Mouse (Mus musculus) neutrophil, adult 5-6 weeks (primary cell): ENCODE results near the gene Olfr1411. TPM values are rescaled to one million over a fixed set of nuclear protein-coding genes. Genes with fewer than 3 reads are reported as not detected.

Source experiments
- ATAC-seq: fragments of 151-379, 151-347 bp; 2 replicates; pipeline ENCODE4 v1.8.0; 2017; ENCODE audit warnings: mild to moderate bottlenecking, moderate TSS enrichment; ENCODE audit not compliant: insufficient number of reproducible peaks, poor library complexity, low FRiP score, severe bottlenecking; ENCODE audit errors: extremely low read depth
- total RNA-seq: library from RNA; stranded (forward); fragments of 200-1000 nt; gene quantifications from 2 replicates; pipeline ENCODE4 v1.2.3, GENCODE M21; 2017

Gene Olfr1411
- not detected in 2 replicates for total RNA-seq

DNA sequence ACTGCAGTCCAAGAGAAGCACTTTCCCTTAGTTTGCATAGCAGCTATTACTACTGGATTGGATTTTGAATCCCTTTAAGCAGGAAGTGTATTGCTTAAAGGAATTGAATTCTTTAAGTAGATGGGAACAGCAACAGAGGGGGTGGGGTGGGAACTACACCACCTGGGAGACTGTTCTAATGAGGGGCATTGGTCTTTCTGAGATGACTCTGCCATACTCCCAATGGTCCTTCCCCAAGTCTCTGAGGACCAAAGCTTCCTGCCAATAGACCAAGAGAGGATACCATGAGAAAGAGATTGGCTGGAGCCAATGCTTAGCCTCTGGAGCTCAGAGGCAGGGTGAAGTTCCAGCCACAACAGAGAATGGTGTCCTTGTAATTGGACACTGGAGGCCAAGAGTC lies at the start of gene Olfr1411:
Gene Olfr1411, plus strand, starts transcription at position 301 of the 400 bp plus-strand sequence.
- no peak for ATAC-seq

DNA sequence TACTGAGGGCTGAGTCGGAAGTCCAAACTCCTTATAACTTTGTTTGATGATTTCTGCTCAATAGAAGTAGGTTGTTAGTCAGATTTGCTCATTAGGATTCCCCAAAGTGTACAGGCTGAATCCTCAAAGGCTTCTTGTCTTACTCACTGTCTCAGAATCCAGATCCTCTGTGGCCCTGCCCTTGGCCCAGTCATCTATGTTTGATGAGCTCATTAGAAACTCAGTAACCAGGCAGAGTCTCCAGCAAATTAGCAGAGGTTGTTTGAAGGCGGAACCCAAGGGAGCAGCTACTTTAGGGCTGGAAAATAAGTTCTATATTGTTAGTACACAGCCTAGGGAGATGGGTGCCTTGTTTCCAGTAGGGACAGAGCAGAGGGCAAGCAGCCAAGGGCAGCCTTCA lies 48.3 kb upstream of the Olfr1411 start:
- ATAC-seq, result no peak

DNA sequence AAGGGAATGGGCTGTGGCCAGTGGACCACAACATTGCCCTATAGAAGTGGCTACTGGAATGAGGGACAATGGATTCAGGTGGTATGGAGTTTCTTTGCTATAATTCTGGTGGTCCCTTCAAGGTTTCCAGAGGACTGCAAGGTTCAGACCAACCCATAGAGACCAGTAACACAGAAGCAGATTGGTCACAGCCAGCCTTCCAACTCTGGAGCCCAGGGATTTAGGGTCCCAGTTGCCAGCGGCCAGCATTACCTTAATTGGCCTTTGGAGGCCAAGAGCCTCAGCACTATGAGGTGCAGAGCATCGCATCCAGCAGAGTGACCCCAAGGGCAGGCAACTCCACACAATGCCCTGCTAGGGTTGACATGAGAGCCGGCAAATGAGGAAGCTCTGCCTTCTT lies 23.2 kb upstream of the Olfr1411 start, which contains the start of gene Olfr1413:
Gene Olfr1413, plus strand, starts transcription at position 301 of the 400 bp plus-strand sequence.
- ATAC-seq, result no peak

DNA sequence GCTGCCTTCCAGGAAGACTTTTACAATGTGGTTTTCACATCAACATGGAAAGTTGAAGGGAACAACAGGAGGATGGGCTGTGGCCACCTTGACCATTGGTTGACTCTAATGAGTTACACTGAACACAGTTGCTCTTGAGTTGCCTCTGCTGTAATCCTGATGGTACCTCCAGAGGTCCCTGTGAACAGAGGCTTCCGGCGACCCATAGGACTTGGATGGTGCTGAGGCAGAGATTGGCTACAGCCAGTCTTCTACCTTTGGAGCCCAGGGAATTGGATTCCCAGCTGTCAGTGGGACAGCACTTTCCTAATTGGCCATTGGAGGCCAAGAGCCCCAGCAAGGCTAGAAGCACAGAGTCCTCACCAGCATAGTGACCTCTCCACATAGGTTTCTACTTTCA lies 8.7 kb upstream of the Olfr1411 start, which contains the start of gene Olfr1412:
Gene Olfr1412, plus strand, starts transcription at position 301 of the 400 bp plus-strand sequence.
- ATAC-seq, result no peak

DNA sequence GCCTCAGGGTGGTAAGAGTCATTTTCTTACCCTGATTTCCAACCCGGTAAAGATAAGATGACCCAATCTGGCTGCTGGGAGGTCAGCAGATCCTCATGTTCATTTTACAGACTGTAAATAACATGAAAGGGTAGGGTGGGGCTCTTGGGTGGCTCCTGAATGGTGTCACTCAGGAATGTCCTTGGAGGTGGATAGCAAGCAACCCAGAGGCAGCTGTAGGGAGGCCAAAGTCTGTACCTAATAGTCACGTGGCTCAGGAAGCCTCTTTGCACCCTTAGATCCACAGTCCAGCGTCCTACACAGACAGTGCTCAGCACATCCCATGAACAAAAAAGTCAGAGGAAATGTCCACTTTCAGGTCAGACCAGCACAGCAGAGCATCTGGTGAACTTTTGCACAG lies 1.8 kb downstream of the Olfr1411 start:
- ATAC-seq, result no peak

DNA sequence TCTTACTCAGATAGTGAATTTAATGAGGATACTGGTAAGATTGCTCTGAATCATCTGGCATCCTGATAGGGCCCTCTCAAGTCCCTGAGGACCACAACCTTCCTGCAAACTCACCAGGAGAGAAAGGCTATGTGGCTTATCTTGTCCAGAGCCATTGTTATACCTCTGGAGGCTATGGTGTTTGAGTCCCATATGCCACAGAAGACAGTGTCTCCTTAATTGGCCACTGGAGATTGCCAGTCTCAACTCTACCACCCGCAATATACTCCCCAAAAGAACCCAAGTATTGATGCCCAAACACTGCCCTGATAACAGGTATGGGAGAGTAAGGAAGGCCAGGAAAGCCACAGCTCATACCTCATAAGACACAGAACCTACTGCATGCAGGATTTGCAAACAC lies 11.3 kb downstream of the Olfr1411 start, which contains the start of gene Olfr1410:
Gene Olfr1410, plus strand, starts transcription at position 301 of the 400 bp plus-strand sequence.
- ATAC-seq, result no peak

DNA sequence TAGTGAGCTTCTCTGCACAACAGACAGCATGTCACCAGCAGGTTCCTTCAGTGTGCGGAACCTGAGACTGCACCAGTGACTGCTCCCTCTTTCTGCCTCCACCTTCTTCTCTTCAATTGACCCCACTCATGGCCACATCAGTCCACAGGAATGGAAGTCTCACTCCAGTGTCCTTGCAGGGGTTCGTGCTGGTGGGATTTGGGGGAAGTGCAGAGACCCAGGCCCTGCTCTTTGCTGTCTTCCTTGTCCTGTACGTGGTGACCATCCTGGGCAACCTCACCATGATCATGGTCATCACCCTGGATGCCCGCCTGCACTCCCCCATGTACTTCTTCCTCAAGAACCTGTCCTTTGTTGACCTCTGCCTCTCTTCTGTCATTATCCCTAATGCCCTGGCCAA lies 13.5 kb downstream of the Olfr1411 start:
- no peak for ATAC-seq

DNA sequence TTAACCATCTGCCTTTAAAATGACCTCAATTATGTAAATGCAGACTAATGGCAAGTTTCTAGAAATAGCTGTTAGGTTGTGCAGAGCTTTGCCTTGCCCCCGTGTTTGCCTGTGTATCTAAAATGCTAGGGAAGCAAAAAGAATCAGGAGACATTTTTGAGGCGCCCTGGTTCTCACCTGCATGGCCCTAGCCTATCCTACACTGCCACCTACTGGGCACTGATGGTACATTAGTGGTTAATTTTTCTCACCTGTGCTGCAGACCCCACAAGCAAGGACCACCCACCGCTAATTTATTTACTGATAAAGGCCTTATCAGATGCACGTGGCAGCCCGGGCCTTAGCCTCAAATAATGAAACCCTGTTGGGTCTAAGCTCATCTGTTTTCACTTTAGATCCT lies 16.8 kb downstream of the Olfr1411 start:
- ATAC-seq, result peak; percentile 44; the same call in 1 of the 2 replicates

DNA sequence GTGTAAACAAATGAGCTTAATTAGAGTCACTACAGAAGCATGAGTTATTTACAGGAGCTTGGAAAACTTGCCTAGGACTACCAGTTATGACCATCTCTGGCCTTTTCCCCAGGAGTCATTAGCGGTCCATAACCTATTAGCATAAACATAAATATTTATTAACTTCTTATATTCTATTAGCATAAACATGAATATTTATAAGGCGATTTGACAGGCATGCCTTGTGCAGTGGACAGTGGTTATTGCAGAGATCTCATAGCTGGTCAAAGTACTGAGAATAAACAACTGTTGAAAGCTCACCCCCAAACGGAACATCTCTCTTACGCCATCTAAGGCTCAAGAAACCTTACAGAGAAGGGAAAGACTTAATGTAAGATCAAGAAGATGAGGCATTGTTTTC lies 19.0 kb downstream of the Olfr1411 start:
- ATAC-seq, result no peak

DNA sequence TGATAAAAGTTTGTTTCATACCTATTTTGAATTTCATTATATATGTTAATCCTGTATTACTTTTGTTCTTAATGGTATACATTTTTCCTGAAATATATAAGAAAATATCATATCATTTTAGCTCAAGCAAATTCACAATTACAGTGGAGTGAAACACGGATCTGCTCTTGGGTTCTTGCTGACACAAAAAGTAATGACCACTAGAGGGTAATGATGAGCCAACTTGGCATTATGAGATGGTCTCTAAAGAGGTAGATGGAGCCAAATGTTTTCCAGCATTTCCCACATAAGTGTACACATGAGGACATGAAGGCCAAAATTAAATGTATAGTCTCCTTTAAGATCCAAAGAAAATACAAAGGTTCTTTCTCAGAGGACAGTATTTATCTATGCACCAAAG lies 20.3 kb downstream of the Olfr1411 start:
- ATAC-seq, result no peak

DNA sequence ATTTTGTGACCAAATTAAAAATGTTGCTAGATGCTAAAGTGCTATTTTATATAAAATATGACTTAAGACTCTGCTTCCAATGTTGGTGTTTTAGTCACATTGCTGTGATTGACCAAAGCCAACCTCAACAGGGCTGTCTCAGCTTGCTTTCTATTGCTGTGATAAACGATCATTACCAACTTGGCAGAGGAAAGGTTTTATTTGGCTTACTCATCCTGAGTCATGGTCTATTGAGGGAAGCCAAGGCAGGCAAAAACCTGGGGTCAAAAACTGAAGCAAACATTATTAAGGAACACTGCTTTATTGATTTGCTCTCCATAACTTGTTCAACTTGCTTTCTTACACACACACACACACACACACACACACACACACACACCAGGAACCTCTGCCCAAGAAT lies 21.8 kb downstream of the Olfr1411 start:
- no peak for ATAC-seq

DNA sequence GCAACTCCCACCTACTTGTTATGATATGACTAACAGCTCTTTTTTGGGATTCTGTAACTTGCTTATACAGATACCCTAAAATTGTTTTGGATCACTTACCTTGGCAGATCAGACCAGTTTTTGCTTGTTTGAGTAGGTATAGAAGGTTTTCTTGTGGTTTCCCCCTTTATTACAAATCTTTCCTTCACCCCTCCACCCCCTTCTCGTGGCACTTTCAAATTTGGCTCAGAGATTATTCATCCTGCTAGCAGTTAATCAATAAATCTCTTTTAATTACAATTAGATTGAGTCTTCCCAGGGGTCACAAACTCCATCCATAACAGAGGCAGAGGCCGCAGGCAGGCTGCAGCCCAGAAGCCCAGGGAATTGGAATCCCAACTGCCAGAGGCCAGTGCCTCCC lies 23.3 kb downstream of the Olfr1411 start, which contains the start of gene Olfr12:
Gene Olfr12, plus strand, starts transcription at position 301 of the 400 bp plus-strand sequence.
- ATAC-seq, result no peak

DNA sequence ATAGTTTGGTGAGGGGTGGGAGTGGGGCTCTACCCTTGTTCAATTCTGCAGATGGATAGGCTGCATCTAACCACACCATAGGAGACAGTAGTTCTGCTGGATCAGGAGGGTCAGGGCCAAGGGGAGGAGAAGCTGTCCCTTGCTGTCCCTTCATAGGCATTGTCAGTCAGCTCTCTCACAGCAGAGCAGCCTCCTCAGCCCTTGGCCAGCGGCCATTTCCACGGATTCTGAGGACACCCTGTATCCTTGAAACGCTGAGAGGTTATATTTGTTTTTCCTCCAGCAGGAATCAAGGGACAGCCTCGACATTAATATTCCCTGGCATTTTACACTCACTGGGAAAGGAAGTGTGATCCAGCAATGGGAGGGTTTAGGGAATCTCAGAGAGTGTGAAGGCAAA lies 24.1 kb downstream of the Olfr1411 start:
- ATAC-seq, result no peak

DNA sequence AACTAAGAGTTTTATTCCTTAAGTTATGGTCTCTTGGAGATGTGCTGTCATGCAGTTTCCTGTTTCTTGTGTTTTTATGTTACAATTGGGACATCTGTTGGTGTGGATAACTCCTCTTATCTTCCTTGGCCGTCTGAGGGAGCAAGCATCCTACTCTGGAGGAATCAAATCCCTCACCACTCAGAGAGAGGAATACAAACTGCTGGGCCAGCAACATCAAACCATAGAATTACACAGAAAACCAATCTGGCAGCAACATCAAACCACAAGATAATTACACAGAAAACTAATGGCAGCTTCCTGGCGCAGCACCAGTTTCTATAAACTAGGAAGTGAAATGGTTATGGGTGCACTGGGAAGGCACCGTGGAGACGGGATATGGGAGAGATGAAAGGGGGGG lies 34.0 kb downstream of the Olfr1411 start:
- no peak for ATAC-seq

DNA sequence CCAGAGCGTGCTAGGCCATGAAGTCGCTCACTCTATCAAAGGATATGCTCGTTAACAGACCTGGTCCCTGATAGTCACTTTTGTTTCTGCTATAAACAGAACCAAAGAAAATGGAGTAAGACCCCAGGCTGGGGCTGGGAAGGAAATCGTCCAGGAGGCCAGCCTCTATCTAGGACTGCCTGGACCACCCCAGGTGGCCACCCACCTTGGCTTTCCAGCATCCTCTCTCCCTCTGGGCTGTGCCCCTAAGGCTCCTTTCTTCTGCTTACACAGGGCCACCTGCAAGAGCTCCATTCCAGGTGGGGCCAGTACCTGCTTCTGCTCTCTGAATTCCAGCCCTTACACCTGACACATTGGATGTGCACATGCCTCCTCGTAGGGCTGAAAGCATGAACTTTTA lies 38.0 kb downstream of the Olfr1411 start:
- no peak for ATAC-seq

DNA sequence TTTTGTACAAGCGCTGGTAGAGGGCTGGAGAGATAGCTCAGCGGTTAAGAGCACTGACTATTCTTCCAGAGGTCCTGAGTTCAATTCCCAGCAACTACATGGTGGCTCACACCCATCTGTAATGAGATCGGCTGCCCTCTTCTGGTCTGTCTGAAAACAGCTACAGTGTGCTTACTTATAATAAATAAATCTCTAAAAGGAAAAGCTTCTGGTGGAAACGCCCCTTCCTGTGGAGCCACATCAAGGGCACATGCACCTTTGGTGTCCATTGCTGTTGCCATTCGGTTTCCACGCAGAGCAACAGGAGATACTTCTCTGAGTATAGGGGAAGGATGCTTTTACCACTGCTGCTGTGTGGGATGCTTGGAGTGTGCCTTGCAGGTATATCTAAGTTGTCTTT lies 38.7 kb downstream of the Olfr1411 start:
- no peak for ATAC-seq

DNA sequence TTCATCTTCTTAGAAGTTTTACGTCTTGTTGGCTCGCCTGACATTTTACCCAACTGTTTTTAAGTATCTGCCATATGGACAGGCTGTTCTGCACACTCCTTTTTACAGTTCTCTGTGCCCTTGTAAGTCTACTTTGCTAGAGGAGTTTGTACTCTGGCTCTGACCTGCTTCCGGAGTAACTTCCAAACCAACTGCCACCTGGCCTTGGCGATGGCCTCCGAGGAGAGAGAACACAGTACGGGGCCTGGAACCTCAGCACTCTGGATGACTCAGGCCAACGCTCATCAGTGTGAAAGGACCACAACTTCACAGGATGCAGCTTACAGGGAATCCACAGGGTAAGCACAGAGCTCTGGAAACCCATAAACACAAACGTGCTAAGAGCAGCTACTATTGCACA lies 39.5 kb downstream of the Olfr1411 start:
- ATAC-seq, result no peak

DNA sequence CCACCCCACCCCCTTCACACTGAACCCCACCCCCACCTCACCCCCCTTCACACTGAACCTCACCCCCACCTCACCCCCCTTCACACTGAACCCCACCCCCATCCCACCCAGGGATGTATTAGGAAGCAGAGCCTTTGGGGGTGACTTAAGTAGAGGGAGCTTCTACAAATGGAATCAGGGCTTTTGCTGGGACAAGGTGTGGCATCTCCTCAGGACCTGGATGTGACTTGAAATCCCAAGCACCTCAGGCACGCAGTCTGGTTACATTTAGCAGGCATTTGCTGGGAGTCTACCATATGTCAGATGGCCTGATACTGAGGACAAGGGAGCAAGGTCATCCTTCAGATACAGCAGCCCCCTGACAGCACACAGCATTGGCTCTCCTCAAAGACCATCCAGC lies 40.4 kb downstream of the Olfr1411 start:
- no peak for ATAC-seq

DNA sequence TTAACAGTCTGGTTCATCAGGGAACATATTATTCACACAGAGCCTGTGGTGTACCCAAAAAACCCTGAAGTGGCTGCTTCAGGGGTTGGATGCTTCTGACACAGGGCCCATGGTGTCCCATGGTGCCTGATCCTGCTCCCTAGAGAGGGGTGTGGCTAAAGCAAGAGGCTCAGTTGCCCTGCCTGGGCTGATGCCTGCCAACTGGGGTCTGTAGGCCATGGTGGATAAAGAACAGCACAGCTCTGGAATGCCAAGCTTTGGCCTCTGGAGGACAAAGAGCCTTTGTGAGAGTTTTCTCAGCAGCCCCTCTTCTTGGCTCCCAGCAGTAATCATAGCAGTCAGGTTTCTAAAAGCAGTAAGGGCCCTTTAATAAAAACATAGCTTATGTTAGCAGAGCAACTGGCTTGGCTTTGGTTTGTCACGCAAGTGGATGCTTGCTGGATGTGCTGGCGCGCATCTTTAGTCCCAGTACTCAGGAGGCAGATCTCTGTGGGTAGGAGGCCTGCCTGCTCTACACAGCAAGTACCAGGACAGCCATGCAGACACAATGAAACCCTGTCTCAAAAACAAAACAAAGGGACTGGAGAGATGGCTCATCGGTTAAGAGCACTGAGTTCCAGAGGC lies 40.9 kb downstream of the Olfr1411 start:
- ATAC-seq, result no peak

DNA sequence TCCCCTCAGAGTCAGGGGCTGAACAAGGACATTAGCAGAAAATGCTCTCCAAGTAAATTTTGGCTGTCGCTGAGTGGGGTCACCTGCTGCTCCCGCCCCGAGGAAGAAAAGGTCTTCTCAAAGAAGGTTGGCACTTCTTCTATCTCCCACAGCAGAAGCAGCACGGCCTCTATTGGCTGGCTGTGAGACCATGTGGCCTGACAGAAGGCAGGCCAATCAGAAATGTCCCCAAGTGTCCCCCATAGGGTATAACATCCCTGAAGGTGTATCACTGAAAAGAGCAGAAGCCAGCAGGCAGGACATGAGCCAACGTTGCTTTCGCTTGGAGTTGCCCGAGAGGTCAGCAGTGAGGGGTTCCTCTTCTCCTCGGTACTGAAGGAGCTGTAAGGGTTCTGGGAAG lies 41.8 kb downstream of the Olfr1411 start:
- no peak for ATAC-seq

DNA sequence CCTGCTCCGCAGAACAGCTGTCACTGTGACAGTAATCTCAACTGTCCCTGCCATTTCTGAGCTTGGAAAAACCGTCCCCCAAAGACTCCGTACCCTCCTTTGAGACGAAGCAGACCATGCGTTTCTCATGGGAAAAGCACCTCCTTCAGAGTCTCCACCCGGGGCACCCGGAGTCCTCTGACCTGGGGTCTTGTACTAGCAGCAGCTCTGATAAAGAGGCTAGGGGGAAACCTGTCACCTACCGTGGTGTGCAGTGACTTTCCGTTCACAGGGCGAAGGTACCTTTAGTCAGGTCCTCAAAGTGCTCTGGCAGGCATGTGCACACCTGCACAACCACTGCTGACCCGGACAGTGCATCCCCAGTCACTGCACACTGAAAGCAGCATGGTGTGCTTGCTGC lies 42.5 kb downstream of the Olfr1411 start:
- ATAC-seq, result no peak
